Mouse (Mus musculus): Measurements from ENCODE around the gene Crybg3. TPM values are rescaled to one million over a fixed set of nuclear protein-coding genes. Genes with fewer than 3 reads are reported as not detected.

Crybg3 gene
- polyA plus RNA-seq, 1 experiment from 2014 or later: 5.0 TPM

GRCm38 (mm10) chr16:59597256-59597655 lies 3.5 kb downstream of the Crybg3 start:
- DNase-seq (ENCODE audit: extremely low spot score, low spot score): no peak
- Histone ChIP-seq H3K4me3 (no peak overlapping the region), H3K27ac (no peak overlapping the region), H3K36me3 (replicated peaks) (no peaks in the 10 kb centered on the region), H3K27me3 (ENCODE audit: poor library complexity, severe bottlenecking) (peaks cover 50% of the 10 kb centered on the region), H3K4me1 (peaks cover 20% of the 10 kb centered on the region), H3K9me3 (no peaks in the 10 kb centered on the region)
- 94% methylated on average over 6 of the region's 6 CpGs for WGBS

GRCm38 (mm10) chr16:59594714-59595113 lies 6.1 kb downstream of the Crybg3 start:
- WGBS: 92% methylated on average over 3 of the region's 3 CpGs
- Histone ChIP-seq H3K27ac (no peak overlapping the region), H3K4me1 (peaks cover 11% of the 10 kb centered on the region), H3K4me3 (no peak overlapping the region), H3K9me3 (no peaks in the 10 kb centered on the region), H3K36me3 (replicated peaks) (no peaks in the 10 kb centered on the region), H3K27me3 (ENCODE audit: poor library complexity, severe bottlenecking) (peaks cover 35% of the 10 kb centered on the region)
- no peak for DNase-seq (ENCODE audit: extremely low spot score, low spot score)

GRCm38 (mm10) chr16:59590790-59591189 lies 10.0 kb downstream of the Crybg3 start:
- Histone ChIP-seq H3K4me1 (0 out of 2 replicates have a peak, but pooled peaks cover 3% of the 10 kb centered on the region), H3K36me3 (replicated peaks) (no peaks in the 10 kb centered on the region), H3K27ac (no peak overlapping the region), H3K4me3 (no peak overlapping the region), H3K27me3 (ENCODE audit: poor library complexity, severe bottlenecking) (no peaks in the 10 kb centered on the region), H3K9me3 (no peaks in the 10 kb centered on the region)
- 87% methylated on average over 6 of the region's 6 CpGs for WGBS
- no peak for DNase-seq (ENCODE audit: extremely low spot score, low spot score)

- Histone ChIP-seq H3K4me3 (no peak overlapping the region), H3K9me3 (no peaks in the 10 kb centered on the region), H3K36me3 (replicated peaks) (no peaks in the 10 kb centered on the region), H3K4me1 (0 out of 2 replicates have a peak, but pooled peaks cover 3% of the 10 kb centered on the region), H3K27me3 (ENCODE audit: poor library complexity, severe bottlenecking) (no peaks in the 10 kb centered on the region), H3K27ac (no peak overlapping the region)
- DNase-seq (ENCODE audit: extremely low spot score, low spot score): no peak
- WGBS: 91% methylated on average over 13 of the region's 13 CpGs
These were observed 12.3 kb downstream of the Crybg3 start for GRCm38 (mm10) chr16:59588351-59589025.

- Histone ChIP-seq H3K27ac (no peak overlapping the region), H3K9me3 (no peaks in the 10 kb centered on the region), H3K27me3 (ENCODE audit: poor library complexity, severe bottlenecking) (no peaks in the 10 kb centered on the region), H3K36me3 (replicated peaks) (no peaks in the 10 kb centered on the region), H3K4me3 (no peak overlapping the region), H3K4me1 (0 out of 2 replicates have a peak, but pooled peaks cover 3% of the 10 kb centered on the region)
- DNase-seq (ENCODE audit: extremely low spot score, low spot score): no peak
- 92% methylated on average over 10 of the region's 10 CpGs for WGBS
These were observed 13.0 kb downstream of the Crybg3 start for GRCm38 (mm10) chr16:59587816-59588215.

- Histone ChIP-seq H3K36me3 (replicated peaks) (no peaks in the 10 kb centered on the region), H3K27me3 (ENCODE audit: poor library complexity, severe bottlenecking) (no peaks in the 10 kb centered on the region), H3K4me1 (0 out of 2 replicates have a peak, but pooled peaks cover 3% of the 10 kb centered on the region), H3K4me3 (no peak overlapping the region), H3K27ac (no peak overlapping the region), H3K9me3 (no peaks in the 10 kb centered on the region)
- DNase-seq (ENCODE audit: extremely low spot score, low spot score): no peak
- 92% methylated on average over 8 of the region's 8 CpGs for WGBS
These were observed 13.9 kb downstream of the Crybg3 start for GRCm38 (mm10) chr16:59586911-59587310.

- no peak overlapping the region for H3K4me3 ChIP-seq
- no peaks in the 10 kb centered on the region for H3K36me3 ChIP-seq (replicated peaks)
- H3K27ac ChIP-seq: no peak overlapping the region
- no peaks in the 10 kb centered on the region for H3K9me3 ChIP-seq
- no peaks in the 10 kb centered on the region for H3K27me3 ChIP-seq (ENCODE audit: poor library complexity, severe bottlenecking)
- H3K4me1 ChIP-seq: 0 out of 2 replicates have a peak, but pooled peaks cover 3% of the 10 kb centered on the region
- DNase-seq (ENCODE audit: extremely low spot score, low spot score): no peak
- 72% methylated on average over 6 of the region's 6 CpGs for WGBS
These were observed 14.5 kb downstream of the Crybg3 start for GRCm38 (mm10) chr16:59586276-59586675.

GRCm38 (mm10) chr16:59585706-59586244 lies 15.0 kb downstream of the Crybg3 start:
- no peak for DNase-seq (ENCODE audit: extremely low spot score, low spot score)
- no peak overlapping the region for H3K27ac ChIP-seq
- 82% methylated on average over 4 of the region's 4 CpGs for WGBS

GRCm38 (mm10) chr16:59583515-59583914 lies 17.3 kb downstream of the Crybg3 start:
- 87% methylated on average over 5 of the region's 5 CpGs for WGBS
- Histone ChIP-seq H3K9me3 (no peaks in the 10 kb centered on the region), H3K4me1 (0 out of 2 replicates have a peak, but pooled peaks cover 3% of the 10 kb centered on the region), H3K27ac (no peak overlapping the region), H3K27me3 (ENCODE audit: poor library complexity, severe bottlenecking) (no peaks in the 10 kb centered on the region), H3K36me3 (replicated peaks) (no peaks in the 10 kb centered on the region), H3K4me3 (no peak overlapping the region)
- no peak for DNase-seq (ENCODE audit: extremely low spot score, low spot score)

More at GRCm38 (mm10) chr16:59585706-59586244, 15.0 kb downstream of the Crybg3 start:
- H3K36me3 ChIP-seq (replicated peaks): no peaks in the 10 kb centered on the region
- no peak overlapping the region for H3K4me3 ChIP-seq
- 0 out of 2 replicates have a peak, but pooled peaks cover 3% of the 10 kb centered on the region for H3K4me1 ChIP-seq
- H3K9me3 ChIP-seq: no peaks in the 10 kb centered on the region
- no peaks in the 10 kb centered on the region for H3K27me3 ChIP-seq (ENCODE audit: poor library complexity, severe bottlenecking)

- DNase-seq (ENCODE audit: extremely low spot score, low spot score): no peak
- 93% methylated on average over 8 of the region's 8 CpGs for WGBS
These were observed 21.5 kb downstream of the Crybg3 start for GRCm38 (mm10) chr16:59579237-59579636.

GRCm38 (mm10) chr16:59573961-59574360 lies 26.8 kb downstream of the Crybg3 start:
- H3K4me1 ChIP-seq: no peaks in the 10 kb centered on the region
- no peak overlapping the region for H3K4me3 ChIP-seq
- no peaks in the 10 kb centered on the region for H3K27me3 ChIP-seq (ENCODE audit: poor library complexity, severe bottlenecking)
- no peak for DNase-seq (ENCODE audit: extremely low spot score, low spot score)
- WGBS: 93% methylated on average over 11 of the region's 11 CpGs
- H3K9me3 ChIP-seq: no peaks in the 10 kb centered on the region
- H3K36me3 ChIP-seq (replicated peaks): no peaks in the 10 kb centered on the region
- H3K27ac ChIP-seq: no peak overlapping the region

More at GRCm38 (mm10) chr16:59579237-59579636, 21.5 kb downstream of the Crybg3 start:
- Histone ChIP-seq H3K4me1 (no peaks in the 10 kb centered on the region), H3K9me3 (no peaks in the 10 kb centered on the region), H3K4me3 (no peak overlapping the region), H3K36me3 (replicated peaks) (no peaks in the 10 kb centered on the region), H3K27me3 (ENCODE audit: poor library complexity, severe bottlenecking) (no peaks in the 10 kb centered on the region), H3K27ac (no peak overlapping the region)

- Histone ChIP-seq H3K4me1 (no peaks in the 10 kb centered on the region), H3K4me3 (no peak overlapping the region), H3K36me3 (replicated peaks) (no peaks in the 10 kb centered on the region), H3K27ac (no peak overlapping the region), H3K9me3 (no peaks in the 10 kb centered on the region), H3K27me3 (ENCODE audit: poor library complexity, severe bottlenecking) (no peaks in the 10 kb centered on the region)
- 94% methylated on average over 3 of the region's 3 CpGs for WGBS
- DNase-seq (ENCODE audit: extremely low spot score, low spot score): no peak
These were observed 28.1 kb downstream of the Crybg3 start for GRCm38 (mm10) chr16:59572685-59573084.

GRCm38 (mm10) chr16:59570807-59571206 lies 30.0 kb downstream of the Crybg3 start:
- no peaks in the 10 kb centered on the region for H3K36me3 ChIP-seq (replicated peaks)
- H3K27me3 ChIP-seq (ENCODE audit: poor library complexity, severe bottlenecking): no peaks in the 10 kb centered on the region
- 91% methylated on average over 8 of the region's 8 CpGs for WGBS
- no peak overlapping the region for H3K27ac ChIP-seq
- no peak for DNase-seq (ENCODE audit: extremely low spot score, low spot score)
- H3K9me3 ChIP-seq: no peaks in the 10 kb centered on the region
- H3K4me3 ChIP-seq: no peak overlapping the region
- no peaks in the 10 kb centered on the region for H3K4me1 ChIP-seq

Data from forebrain, embryonic 10.5 days (tissue).